Mouse (Mus musculus) limb, embryonic 14.5 days (tissue): ENCODE results near the gene Rnf130. TPM values are rescaled to one million over a fixed set of nuclear protein-coding genes. Genes with fewer than 3 reads are reported as not detected.

ENCODE experiments used
- ATAC-seq: fragments of 200-750 bp; cut with Nextera tagmentation; 2 replicates; pipeline ENCODE4 v1.8.0; 2017; ENCODE audit warnings: low read depth, moderate number of reproducible peaks, moderate TSS enrichment; ENCODE audit not compliant: low FRiP score
- DNase-seq: peaks from one replicate; pipeline ENCODE4 v3.0.0-alpha.2; 2015; ENCODE audit warnings: low spot score
- H3K27ac ChIP-seq: fragments of 300-500 bp; sonication (generic); replicated peaks from 2 replicates; pipeline ENCODE4 v1.5.1; 2014; ENCODE audit warnings: low read depth, mild to moderate bottlenecking, low read length, moderate library complexity, mixed read lengths
- H3K27me3 ChIP-seq: fragments of 300-500 bp; sonication (generic); 2 replicates; pipeline ENCODE4 v1.6.1; 2014; ENCODE audit warnings: low read length, mixed read lengths; ENCODE audit not compliant: control insufficient read depth, insufficient read depth
- H3K36me3 ChIP-seq: fragments of 300-500 bp; sonication (generic); 2 replicates; pipeline ENCODE4 v1.6.1; 2014; ENCODE audit warnings: mild to moderate bottlenecking, low read length, moderate library complexity, mixed read lengths; ENCODE audit not compliant: control insufficient read depth, insufficient read depth
- H3K4me1 ChIP-seq: fragments of 300-500 bp; sonication (generic); 2 replicates; pipeline ENCODE4 v1.6.1; 2014; ENCODE audit warnings: antibody characterized with exemption, low read length, mixed read lengths; ENCODE audit not compliant: control insufficient read depth, insufficient read depth
- H3K4me2 ChIP-seq: fragments of 300-500 bp; sonication (generic); replicated peaks from 2 replicates; pipeline ENCODE4 v1.6.1; 2014; ENCODE audit warnings: low read depth, mild to moderate bottlenecking, low read length, moderate library complexity; ENCODE audit not compliant: severe bottlenecking
- H3K4me3 ChIP-seq: fragments of 300-500 bp; sonication (generic); replicated peaks from 2 replicates; pipeline ENCODE4 v1.5.1; 2014; ENCODE audit warnings: low read length
- H3K9ac ChIP-seq: fragments of 300-500 bp; sonication (generic); 2 replicates; pipeline ENCODE4 v1.6.1; 2014; ENCODE audit warnings: mild to moderate bottlenecking, low read depth, low read length, moderate library complexity; ENCODE audit not compliant: severe bottlenecking
- H3K9me3 ChIP-seq: fragments of 300-500 bp; sonication (generic); 2 replicates; pipeline ENCODE4 v1.6.1; 2016; ENCODE audit warnings: low read length; ENCODE audit not compliant: control insufficient read depth
- POLR2A ChIP-seq: fragments of 200-500 bp; IDR thresholded peaks from 2 replicates; pipeline ENCODE4 v1.8.0; 2012; ENCODE audit warnings: inconsistent platforms, mild to moderate bottlenecking, moderate library complexity, borderline replicate concordance; ENCODE audit not compliant: insufficient read depth, insufficient read length; ENCODE audit errors: extremely low read depth
- WGBS: fragments of 180-500 bp; shearing (Covaris S2); extraction: QIAGEN DNeasy Blood & Tissue Kit; methylation state at CpG from one replicate; pipeline ENCODE4 v1.1.7; 2014; 5-methylcytosine and 5-hydroxymethylcytosine counted together
- polyA plus RNA-seq, 2 experiments: library from polyadenylated mRNA; depleted of rRNA in 1 of 2; stranded (reverse) in 1 of 2; unstranded in 1 of 2; fragments of >200 nt; fragmentation: Nextera tagmentation in 1 of 2; extraction: Ambion mirVana in 1 of 2; gene quantifications; 2 replicates each; pipeline versions ENCODE4 v1.2.1 to v1.2.3; 2012 to 2014

The Rnf130 gene
- polyA plus RNA-seq, 2 experiments, result 56.7 to 90.3 TPM

GRCm38 (mm10) chr11:50089840-50090239 is 64.7 kb downstream of the Rnf130 start:
- Histone ChIP-seq H3K27me3 (no peaks in the 10 kb centered on the region), H3K4me2 (no peak overlapping the region), H3K9ac (no peak overlapping the region), H3K27ac (no peak overlapping the region), H3K9me3 (no peaks in the 10 kb centered on the region), H3K36me3 (peaks cover 64% of the 10 kb centered on the region), H3K4me1 (no peaks in the 10 kb centered on the region), H3K4me3 (no peak overlapping the region)
- no peak for TF ChIP-seq POLR2A
- no peak for DNase-seq
- no peak for ATAC-seq
- WGBS, result 89% methylated on average over 1 of the region's 1 CpGs

DNA sequence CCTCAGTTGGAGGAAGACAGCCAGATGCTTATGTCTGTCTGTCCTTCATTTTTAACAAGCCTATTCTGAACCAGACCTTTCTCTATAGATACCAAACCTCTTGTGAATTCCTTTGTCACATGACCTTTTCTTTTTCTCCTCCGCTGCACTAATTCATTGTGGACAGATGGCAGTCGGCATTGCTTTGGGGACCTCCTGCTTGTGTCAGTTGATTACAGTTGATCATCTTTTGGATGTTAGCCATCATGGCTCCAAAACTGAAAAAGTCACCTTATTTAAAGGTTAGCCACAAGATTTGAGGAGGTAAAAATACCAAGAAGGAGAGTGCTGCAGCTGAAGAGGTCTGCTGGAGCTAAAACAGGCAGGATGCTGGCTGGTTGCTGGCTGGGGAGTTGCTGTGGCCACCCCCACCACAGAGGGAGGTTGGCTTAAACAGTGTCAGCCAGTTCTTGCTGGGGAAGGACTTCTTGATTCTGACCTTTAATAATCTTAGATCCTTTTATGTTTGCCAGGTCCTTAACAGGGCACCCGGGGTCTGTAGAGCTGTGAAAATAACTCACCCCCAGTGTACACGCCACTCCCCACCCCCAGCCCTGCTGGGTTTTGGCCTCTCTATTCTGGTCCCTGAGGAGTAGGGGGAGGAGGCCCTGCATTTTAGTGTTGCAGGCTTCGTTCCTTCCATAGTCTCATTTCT is 66.0 kb downstream of the Rnf130 start:
- Histone ChIP-seq H3K27ac (no peak overlapping the region), H3K27me3 (no peaks in the 10 kb centered on the region), H3K4me1 (no peaks in the 10 kb centered on the region), H3K36me3 (peaks cover 76% of the 10 kb centered on the region), H3K4me2 (no peak overlapping the region), H3K4me3 (no peak overlapping the region), H3K9me3 (no peaks in the 10 kb centered on the region), H3K9ac (no peak overlapping the region)
- no peak for ATAC-seq
- 65% methylated on average over 5 of the region's 5 CpGs for WGBS
- TF ChIP-seq POLR2A, result no peak
- DNase-seq, result no peak

DNA sequence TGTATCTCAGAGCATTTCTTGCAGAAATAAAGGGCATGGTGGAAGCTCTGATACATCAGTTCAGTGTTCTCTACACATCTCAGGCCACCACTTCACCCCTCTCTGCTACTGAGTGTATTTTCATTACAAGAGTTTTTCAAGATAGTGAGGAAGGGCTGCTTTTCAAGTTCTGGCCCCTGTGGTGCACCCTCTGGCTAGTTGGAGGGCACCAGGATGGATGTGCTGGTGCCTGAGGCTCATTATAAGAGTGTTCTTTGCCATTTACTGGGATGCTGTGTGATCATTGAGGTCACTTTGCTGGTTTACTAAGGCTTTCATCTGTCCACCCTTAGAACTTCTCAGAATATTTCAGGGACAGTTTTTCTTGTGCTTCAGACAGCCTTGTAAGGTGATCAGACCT is 66.5 kb downstream of the Rnf130 start:
- Histone ChIP-seq H3K4me2 (no peak overlapping the region), H3K4me3 (no peak overlapping the region), H3K36me3 (peaks cover 75% of the 10 kb centered on the region), H3K9me3 (no peaks in the 10 kb centered on the region), H3K27me3 (no peaks in the 10 kb centered on the region), H3K4me1 (no peaks in the 10 kb centered on the region), H3K27ac (no peak overlapping the region), H3K9ac (no peak overlapping the region)
- no peak for TF ChIP-seq POLR2A
- no peak for ATAC-seq
- DNase-seq, result no peak

DNA sequence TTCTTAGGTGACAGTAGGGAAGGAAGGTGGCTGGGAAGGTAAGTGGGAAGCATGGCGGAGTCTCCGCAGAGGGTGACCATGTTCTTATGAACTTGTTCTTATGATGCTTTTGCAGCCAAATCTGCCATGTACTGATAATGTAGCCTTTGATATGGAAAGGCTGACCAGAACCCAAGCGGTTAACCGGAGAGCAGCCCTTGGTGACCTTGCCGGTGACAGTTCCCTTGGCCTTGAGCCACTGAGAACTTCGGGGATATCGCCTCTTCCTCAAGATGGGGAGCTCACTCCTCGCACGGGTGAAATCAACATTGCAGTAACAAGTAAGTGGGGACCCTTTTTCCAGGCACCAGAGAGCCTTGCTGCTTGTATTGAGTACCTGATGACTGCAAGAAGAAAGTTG is 70.5 kb downstream of the Rnf130 start:
- WGBS, result 93% methylated on average over 9 of the region's 9 CpGs
- H3K27ac ChIP-seq, result no peak overlapping the region
- ATAC-seq, result no peak
- H3K4me3 ChIP-seq, result no peak overlapping the region
- H3K9ac ChIP-seq, result no peak overlapping the region
- no peak for DNase-seq
- no peak for TF ChIP-seq POLR2A
- no peaks in the 10 kb centered on the region for H3K9me3 ChIP-seq
- no peaks in the 10 kb centered on the region for H3K27me3 ChIP-seq
- H3K4me2 ChIP-seq, result no peak overlapping the region
- peaks cover 70% of the 10 kb centered on the region for H3K36me3 ChIP-seq
- H3K4me1 ChIP-seq, result no peaks in the 10 kb centered on the region

GRCm38 (mm10) chr11:50097091-50097490 is 71.9 kb downstream of the Rnf130 start:
- no peaks in the 10 kb centered on the region for H3K4me1 ChIP-seq
- no peak overlapping the region for H3K4me2 ChIP-seq
- TF ChIP-seq POLR2A, result no peak
- DNase-seq, result no peak
- no peak overlapping the region for H3K9ac ChIP-seq
- no peaks in the 10 kb centered on the region for H3K9me3 ChIP-seq
- 91% methylated on average over 6 of the region's 6 CpGs for WGBS
- no peak overlapping the region for H3K4me3 ChIP-seq
- H3K36me3 ChIP-seq, result peaks cover 59% of the 10 kb centered on the region
- ATAC-seq, result no peak
- no peaks in the 10 kb centered on the region for H3K27me3 ChIP-seq
- H3K27ac ChIP-seq, result no peak overlapping the region
